Mouse (Mus musculus) kidney, adult 2 months (tissue): ENCODE measurements around the gene Tnks2.

Experiments used
- CTCF ChIP-seq: fragments of 200-500 bp; conservative IDR thresholded peaks from 2 replicates; pipeline ENCODE4 v1.5.1; 2011; ENCODE audit warnings: low read depth, mild to moderate bottlenecking, control low read depth, low read length, moderate library complexity, mixed read lengths; ENCODE audit not compliant: insufficient read depth, insufficient read length
- POLR2A ChIP-seq: fragments of 200-500 bp; IDR thresholded peaks from one replicate; pipeline ENCODE4 v1.6.1; 2011; ENCODE audit warnings: low read depth, low read length, control low read depth

GRCm38 (mm10) chr19:36822701-36823100, 11.3 kb upstream of the Tnks2 start:
- TF ChIP-seq CTCF: no peak
- no peak for TF ChIP-seq POLR2A
